Mouse (Mus musculus): ENCODE data around the gene Llgl2. TPM values are rescaled to one million over a fixed set of nuclear protein-coding genes. Genes with fewer than 3 reads are reported as not detected.

Llgl2 gene
- polyA plus RNA-seq, 1 experiment from 2014 or later = 1.3 TPM

DNA sequence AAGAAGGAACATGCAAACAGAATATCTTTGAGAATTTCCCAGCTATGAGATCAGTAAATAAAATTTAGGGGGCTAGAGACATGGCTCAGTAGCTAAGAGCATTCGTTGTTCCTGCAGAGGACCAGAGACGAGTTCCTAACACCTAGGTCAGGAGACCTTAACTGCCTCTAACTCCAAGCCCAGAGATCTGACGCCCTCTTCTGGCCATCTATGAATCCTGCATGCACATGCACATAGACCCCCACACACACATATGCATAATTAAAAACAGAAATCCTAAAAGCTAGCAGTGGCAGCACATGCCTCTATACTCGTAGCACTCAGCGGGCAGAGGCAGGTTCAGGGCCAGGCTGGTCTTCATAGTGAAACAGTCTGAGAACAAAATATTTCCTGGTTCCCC lies 52.6 kb downstream of the Llgl2 start:
- ATAC-seq = no peak
- no peaks in the 10 kb centered on the region for H3K4me1 ChIP-seq (ENCODE audit: control insufficient read depth, insufficient read depth, low read depth, low read length)
- H3K4me2 ChIP-seq (ENCODE audit: low read length) = no peak overlapping the region
- no peaks in the 10 kb centered on the region for H3K9me3 ChIP-seq (ENCODE audit: control insufficient read depth, low read length)
- no peak overlapping the region for H3K27ac ChIP-seq (ENCODE audit: low read depth, low read length)
- H3K36me3 ChIP-seq (ENCODE audit: control insufficient read depth, insufficient read depth, low read length) = no peaks in the 10 kb centered on the region
- no peaks in the 10 kb centered on the region for H3K27me3 ChIP-seq (replicated peaks; ENCODE audit: control insufficient read depth, insufficient read depth, low read length)
- H3K4me3 ChIP-seq (ENCODE audit: low read length) = no peak overlapping the region
- no peak overlapping the region for H3K9ac ChIP-seq (ENCODE audit: low read depth, low read length)
- WGBS = 79% methylated on average over 5 of the region's 5 CpGs

DNA sequence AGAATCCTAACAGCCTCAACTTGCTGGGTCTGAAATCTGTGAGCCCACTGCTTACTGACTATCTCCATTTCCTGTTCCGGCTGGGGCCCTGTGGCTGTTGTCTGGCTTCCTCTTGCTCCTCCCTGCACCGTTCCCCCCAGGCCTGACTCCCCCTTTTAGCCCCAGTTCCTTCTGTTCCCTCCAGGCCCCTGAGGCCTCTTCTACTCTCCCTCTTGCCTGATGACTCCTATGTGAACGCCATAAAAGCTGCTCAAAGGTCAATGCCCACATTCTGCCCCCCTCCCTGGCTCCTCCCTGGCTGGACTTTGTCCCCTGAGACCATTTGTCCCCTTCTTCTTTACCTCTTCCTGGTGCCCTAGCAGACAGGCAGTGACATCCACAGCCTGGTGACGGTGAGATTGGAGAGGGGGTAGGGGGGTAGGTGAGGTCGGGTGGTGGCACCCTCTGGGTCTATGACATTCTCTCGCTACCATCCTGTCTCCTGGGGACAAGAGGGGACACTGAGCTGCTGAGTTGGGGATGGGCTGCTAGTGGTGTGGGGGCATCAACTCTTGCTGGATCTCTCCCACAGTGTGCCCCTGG lies 53.4 kb downstream of the Llgl2 start:
- H3K27me3 ChIP-seq (replicated peaks; ENCODE audit: control insufficient read depth, insufficient read depth, low read length) = no peaks in the 10 kb centered on the region
- no peak overlapping the region for H3K4me2 ChIP-seq (ENCODE audit: low read length)
- no peaks in the 10 kb centered on the region for H3K4me1 ChIP-seq (ENCODE audit: control insufficient read depth, insufficient read depth, low read depth, low read length)
- H3K27ac ChIP-seq (ENCODE audit: low read depth, low read length) = no peak overlapping the region
- no peak for ATAC-seq
- no peak overlapping the region for H3K9ac ChIP-seq (ENCODE audit: low read depth, low read length)
- no peak overlapping the region for H3K4me3 ChIP-seq (ENCODE audit: low read length)
- no peaks in the 10 kb centered on the region for H3K36me3 ChIP-seq (ENCODE audit: control insufficient read depth, insufficient read depth, low read length)
- WGBS = 71% methylated on average over 6 of the region's 6 CpGs
- no peaks in the 10 kb centered on the region for H3K9me3 ChIP-seq (ENCODE audit: control insufficient read depth, low read length)

DNA sequence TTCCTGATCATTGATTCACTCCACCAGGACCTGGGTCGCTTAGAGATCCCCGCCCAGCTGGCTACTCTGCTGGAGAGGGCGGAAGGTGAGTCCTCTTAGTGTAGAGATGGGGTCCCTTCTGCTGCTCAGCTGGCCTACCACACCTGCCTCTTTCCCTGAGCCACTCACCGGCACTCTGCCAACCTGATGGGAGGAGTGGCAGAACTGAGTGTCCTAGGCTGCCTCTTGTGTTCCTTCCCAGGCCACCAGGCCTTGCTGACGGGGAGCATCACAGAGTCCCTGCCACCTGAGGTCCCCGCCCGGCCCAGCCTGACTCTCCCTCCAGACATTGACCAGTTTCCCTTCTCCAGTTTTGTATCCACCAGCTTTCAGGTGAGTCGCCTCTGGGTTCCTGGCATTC lies 54.2 kb downstream of the Llgl2 start:
- no peaks in the 10 kb centered on the region for H3K9me3 ChIP-seq (ENCODE audit: control insufficient read depth, low read length)
- no peak for ATAC-seq
- no peaks in the 10 kb centered on the region for H3K36me3 ChIP-seq (ENCODE audit: control insufficient read depth, insufficient read depth, low read length)
- H3K4me2 ChIP-seq (ENCODE audit: low read length) = no peak overlapping the region
- 0 out of 2 replicates have a peak, but pooled peaks cover 2% of the 10 kb centered on the region for H3K27me3 ChIP-seq (replicated peaks; ENCODE audit: control insufficient read depth, insufficient read depth, low read length)
- WGBS = 75% methylated on average over 8 of the region's 8 CpGs
- H3K27ac ChIP-seq (ENCODE audit: low read depth, low read length) = no peak overlapping the region
- no peaks in the 10 kb centered on the region for H3K4me1 ChIP-seq (ENCODE audit: control insufficient read depth, insufficient read depth, low read depth, low read length)
- H3K4me3 ChIP-seq (ENCODE audit: low read length) = no peak overlapping the region
- no peak overlapping the region for H3K9ac ChIP-seq (ENCODE audit: low read depth, low read length)

DNA sequence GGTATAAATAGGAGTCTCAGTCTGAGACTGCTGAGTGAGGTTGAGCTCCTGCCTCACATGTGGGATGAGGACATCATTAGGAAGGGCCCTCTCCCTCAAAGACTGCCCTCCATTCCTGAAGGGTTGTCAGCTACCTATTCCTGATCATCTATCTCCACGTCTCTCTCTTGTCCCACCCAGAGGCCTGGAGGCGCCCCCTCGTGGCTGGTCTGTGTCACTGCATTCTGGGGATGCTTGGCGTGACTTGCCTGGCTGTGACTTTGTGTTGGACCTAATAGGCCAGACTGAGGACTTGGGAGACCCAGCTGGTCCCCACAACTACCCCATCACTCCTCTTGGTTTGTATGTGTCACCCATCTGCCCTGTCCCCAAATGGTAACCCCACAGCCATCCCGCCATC lies 57.2 kb downstream of the Llgl2 start:
- H3K36me3 ChIP-seq (ENCODE audit: control insufficient read depth, insufficient read depth, low read length) = no peaks in the 10 kb centered on the region
- ATAC-seq = no peak
- H3K4me2 ChIP-seq (ENCODE audit: low read length) = no peak overlapping the region
- WGBS = 20% methylated on average over 5 of the region's 5 CpGs
- no peak overlapping the region for H3K9ac ChIP-seq (ENCODE audit: low read depth, low read length)
- H3K27ac ChIP-seq (ENCODE audit: low read depth, low read length) = no peak overlapping the region
- H3K9me3 ChIP-seq (ENCODE audit: control insufficient read depth, low read length) = no peaks in the 10 kb centered on the region
- no peaks in the 10 kb centered on the region for H3K4me1 ChIP-seq (ENCODE audit: control insufficient read depth, insufficient read depth, low read depth, low read length)
- 0 out of 2 replicates have a peak, but pooled peaks cover 2% of the 10 kb centered on the region for H3K27me3 ChIP-seq (replicated peaks; ENCODE audit: control insufficient read depth, insufficient read depth, low read length)
- no peak overlapping the region for H3K4me3 ChIP-seq (ENCODE audit: low read length)

DNA sequence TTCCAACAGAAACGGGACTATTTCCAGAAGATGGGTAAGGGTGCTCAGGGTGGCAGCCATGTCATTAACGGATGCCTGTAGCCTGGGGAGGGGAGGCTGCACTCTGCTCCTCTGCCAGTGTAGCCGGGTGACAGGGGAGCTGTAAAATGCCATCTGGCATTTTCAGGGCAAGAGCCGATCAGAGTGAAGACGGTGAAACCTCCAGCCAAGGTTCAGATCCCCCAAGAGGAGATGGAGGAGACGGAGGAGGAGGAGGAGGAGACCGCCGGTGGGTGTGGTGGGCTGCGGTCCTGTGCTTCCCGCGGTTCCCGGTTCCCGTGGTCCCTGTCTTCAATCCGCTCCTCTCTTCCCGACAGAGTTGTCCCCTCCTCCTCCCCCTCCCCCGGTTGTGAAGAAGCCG lies 59.4 kb downstream of the Llgl2 start:
- H3K4me2 ChIP-seq (ENCODE audit: low read length) = no peak overlapping the region

DNA sequence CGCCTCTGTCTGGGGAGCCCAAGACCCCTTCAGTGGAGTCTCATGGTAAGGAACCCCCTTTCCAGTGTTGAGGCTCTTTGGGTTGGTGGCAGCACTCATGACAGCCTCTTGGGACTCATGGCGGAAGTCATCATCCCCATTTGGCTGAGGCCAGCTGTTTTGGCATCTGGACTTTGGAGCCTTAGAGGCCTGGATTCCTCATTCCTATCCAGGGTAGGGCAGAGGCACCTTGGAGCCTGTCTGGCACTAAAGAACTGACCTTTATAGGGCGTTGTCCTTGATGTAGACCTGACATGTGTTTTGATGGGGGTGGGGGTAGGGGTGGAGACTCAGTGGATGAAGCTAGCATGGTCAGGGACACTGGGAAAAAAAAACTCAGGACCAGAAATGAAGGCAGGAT lies 60.5 kb downstream of the Llgl2 start:
- 0 out of 2 replicates have a peak, but pooled peaks cover 2% of the 10 kb centered on the region for H3K27me3 ChIP-seq (replicated peaks; ENCODE audit: control insufficient read depth, insufficient read depth, low read length)
- H3K4me1 ChIP-seq (ENCODE audit: control insufficient read depth, insufficient read depth, low read depth, low read length) = no peaks in the 10 kb centered on the region
- no peak overlapping the region for H3K9ac ChIP-seq (ENCODE audit: low read depth, low read length)
- WGBS = 94% methylated on average over 3 of the region's 3 CpGs
- no peak overlapping the region for H3K4me3 ChIP-seq (ENCODE audit: low read length)
- ATAC-seq = no peak
- no peak overlapping the region for H3K4me2 ChIP-seq (ENCODE audit: low read length)
- no peaks in the 10 kb centered on the region for H3K36me3 ChIP-seq (ENCODE audit: control insufficient read depth, insufficient read depth, low read length)
- no peak overlapping the region for H3K27ac ChIP-seq (ENCODE audit: low read depth, low read length)
- no peaks in the 10 kb centered on the region for H3K9me3 ChIP-seq (ENCODE audit: control insufficient read depth, low read length)

More for the DNA sequence above, 59.4 kb downstream of the Llgl2 start:
- Histone ChIP-seq H3K4me3 (ENCODE audit: low read length) (no peak overlapping the region), H3K36me3 (ENCODE audit: control insufficient read depth, insufficient read depth, low read length) (no peaks in the 10 kb centered on the region), H3K9ac (ENCODE audit: low read depth, low read length) (no peak overlapping the region), H3K27me3 (replicated peaks; ENCODE audit: control insufficient read depth, insufficient read depth, low read length) (0 out of 2 replicates have a peak, but pooled peaks cover 2% of the 10 kb centered on the region), H3K4me1 (ENCODE audit: control insufficient read depth, insufficient read depth, low read depth, low read length) (no peaks in the 10 kb centered on the region), H3K9me3 (ENCODE audit: control insufficient read depth, low read length) (no peaks in the 10 kb centered on the region), H3K27ac (ENCODE audit: low read depth, low read length) (no peak overlapping the region)
- ATAC-seq = no peak
- 21% methylated on average over 15 of the region's 17 CpGs for WGBS

DNA sequence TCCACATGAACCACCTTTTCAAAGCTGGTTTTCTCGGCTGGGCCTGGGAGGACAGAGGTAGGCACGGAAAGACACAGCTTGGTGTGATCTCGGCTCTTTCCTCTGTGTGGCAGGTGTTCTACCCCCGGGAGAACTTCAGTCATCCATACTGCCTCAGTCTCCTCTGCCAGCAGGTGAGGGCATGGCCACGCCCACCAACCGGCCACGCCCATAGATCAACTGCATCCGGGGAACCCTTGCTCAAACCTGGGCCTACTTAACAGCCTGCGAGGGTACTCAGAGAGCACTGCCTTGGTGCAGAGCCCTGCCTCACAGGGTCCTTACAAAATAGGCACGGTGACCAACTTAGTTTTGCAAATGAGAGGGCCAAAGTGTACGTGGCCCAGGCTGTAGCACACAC lies 61.4 kb downstream of the Llgl2 start:
- Histone ChIP-seq H3K27me3 (replicated peaks; ENCODE audit: control insufficient read depth, insufficient read depth, low read length) (0 out of 2 replicates have a peak, but pooled peaks cover 2% of the 10 kb centered on the region), H3K4me2 (ENCODE audit: low read length) (no peak overlapping the region), H3K27ac (ENCODE audit: low read depth, low read length) (no peak overlapping the region), H3K4me1 (ENCODE audit: control insufficient read depth, insufficient read depth, low read depth, low read length) (no peaks in the 10 kb centered on the region), H3K36me3 (ENCODE audit: control insufficient read depth, insufficient read depth, low read length) (no peaks in the 10 kb centered on the region), H3K4me3 (ENCODE audit: low read length) (no peak overlapping the region), H3K9me3 (ENCODE audit: control insufficient read depth, low read length) (no peaks in the 10 kb centered on the region), H3K9ac (ENCODE audit: low read depth, low read length) (no peak overlapping the region)
- 73% methylated on average over 11 of the region's 11 CpGs for WGBS
- no peak for ATAC-seq

DNA sequence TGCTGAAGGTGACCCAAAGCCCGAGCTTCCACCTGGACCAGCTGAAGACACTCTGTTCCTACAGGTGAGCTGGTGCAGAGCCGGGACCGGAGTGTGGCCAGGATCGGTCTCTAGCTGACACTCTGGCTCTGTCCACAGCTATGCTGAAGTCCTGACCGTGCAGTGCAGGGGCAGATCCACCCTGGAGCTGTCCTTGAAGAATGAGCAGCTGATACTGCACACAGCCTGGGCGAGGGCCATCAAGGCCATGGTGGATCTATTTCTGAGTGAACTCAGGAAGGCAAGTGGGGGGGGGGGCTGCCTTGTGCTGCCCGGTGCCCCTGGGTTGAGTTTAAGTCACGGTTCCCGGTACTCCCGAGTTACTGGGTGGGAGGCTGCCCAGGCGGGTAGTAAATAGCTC lies 62.6 kb downstream of the Llgl2 start:
- Histone ChIP-seq H3K4me2 (ENCODE audit: low read length) (no peak overlapping the region), H3K27ac (ENCODE audit: low read depth, low read length) (no peak overlapping the region), H3K4me3 (ENCODE audit: low read length) (no peak overlapping the region), H3K9me3 (ENCODE audit: control insufficient read depth, low read length) (no peaks in the 10 kb centered on the region), H3K27me3 (replicated peaks; ENCODE audit: control insufficient read depth, insufficient read depth, low read length) (0 out of 2 replicates have a peak, but pooled peaks cover 2% of the 10 kb centered on the region), H3K4me1 (ENCODE audit: control insufficient read depth, insufficient read depth, low read depth, low read length) (no peaks in the 10 kb centered on the region), H3K9ac (ENCODE audit: low read depth, low read length) (no peak overlapping the region), H3K36me3 (ENCODE audit: control insufficient read depth, insufficient read depth, low read length) (no peaks in the 10 kb centered on the region)
- ATAC-seq = no peak
- 89% methylated on average over 11 of the region's 11 CpGs for WGBS

DNA sequence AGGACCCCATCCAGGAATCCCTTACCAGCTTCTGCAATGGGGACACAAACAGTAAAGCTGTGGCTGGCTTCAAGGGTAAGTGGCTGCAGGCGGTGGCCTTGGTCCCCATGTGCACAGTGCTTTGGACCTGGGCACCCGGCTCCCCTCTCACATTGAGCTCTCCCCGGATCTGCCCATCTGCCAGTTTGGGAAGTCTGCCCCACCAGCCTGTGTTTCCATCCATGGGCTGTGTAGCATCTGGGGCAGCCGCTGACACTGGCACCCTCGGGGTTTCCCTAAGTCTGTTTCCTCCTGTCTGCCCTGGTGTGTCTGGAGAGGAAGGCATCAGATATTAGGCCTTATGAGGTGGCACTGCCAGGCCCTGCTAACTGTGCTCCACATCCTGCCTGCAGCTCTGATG lies 64.2 kb downstream of the Llgl2 start:
- no peak for ATAC-seq
- Histone ChIP-seq H3K36me3 (ENCODE audit: control insufficient read depth, insufficient read depth, low read length) (0 out of 2 replicates have a peak, but pooled peaks cover under 1% of the 10 kb centered on the region), H3K27me3 (replicated peaks; ENCODE audit: control insufficient read depth, insufficient read depth, low read length) (no peaks in the 10 kb centered on the region), H3K27ac (ENCODE audit: low read depth, low read length) (no peak overlapping the region), H3K4me2 (ENCODE audit: low read length) (no peak overlapping the region), H3K9me3 (ENCODE audit: control insufficient read depth, low read length) (no peaks in the 10 kb centered on the region), H3K4me3 (ENCODE audit: low read length) (no peak overlapping the region), H3K4me1 (ENCODE audit: control insufficient read depth, insufficient read depth, low read depth, low read length) (no peaks in the 10 kb centered on the region), H3K9ac (ENCODE audit: low read depth, low read length) (no peak overlapping the region)
- 50% methylated on average over 5 of the region's 5 CpGs for WGBS

All from hindbrain, embryonic 16.5 days (tissue).